Mouse (Mus musculus): Measurements from ENCODE around the gene Pdlim5.

DNA sequence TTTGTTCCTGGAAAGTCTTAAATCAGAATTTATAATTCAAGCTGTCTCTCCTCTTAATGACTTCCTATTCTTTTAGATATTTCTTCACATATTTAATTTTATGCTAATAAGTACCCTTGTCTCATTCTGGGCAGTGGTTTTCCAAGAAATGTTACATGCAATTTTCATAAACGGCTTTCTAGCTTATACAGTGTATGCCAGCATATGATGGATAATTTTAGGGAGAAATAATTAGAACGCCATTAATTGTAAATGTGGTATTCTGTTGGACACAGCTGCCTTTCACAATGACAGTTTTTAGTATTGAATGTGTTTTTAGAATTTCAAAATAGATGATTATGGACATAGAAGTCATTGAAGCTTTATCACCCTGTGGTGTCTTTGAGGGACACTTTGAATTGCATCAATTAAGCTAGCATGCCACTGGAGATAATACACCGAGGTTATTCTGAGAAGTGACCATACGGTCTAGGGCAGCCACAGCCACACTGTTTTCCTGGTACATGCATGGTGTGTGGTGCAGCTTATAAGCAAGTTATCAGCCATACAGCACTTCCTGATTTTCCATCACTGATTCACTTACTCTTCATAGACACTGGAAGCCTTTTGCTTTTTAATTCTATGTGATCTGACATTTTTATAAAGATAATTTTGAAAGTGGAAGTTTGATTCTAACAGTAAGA is 63.5 kb downstream of the Pdlim5 start:
- TF ChIP-seq CTCF (IDR thresholded peaks at IDR 0.05; ENCODE audit: low read depth): no peak
- TF ChIP-seq EP300 (optimal IDR thresholded peaks at IDR 0.05): no peak

Data from stomach, postnatal 0 days (tissue).